Mouse (Mus musculus) midbrain, postnatal 0 days (tissue): ENCODE measurements around the gene Ttc7b. TPM values are rescaled to one million over a fixed set of nuclear protein-coding genes. Genes with fewer than 3 reads are reported as not detected.

Experiments
- ATAC-seq: fragments of 200-750 bp; cut with Nextera tagmentation; 2 replicates; pipeline ENCODE4 v1.8.0; 2017; ENCODE audit warnings: moderate number of reproducible peaks, mild to moderate bottlenecking, moderate TSS enrichment, moderate library complexity; ENCODE audit not compliant: low FRiP score
- DNase-seq: peaks from one replicate; pipeline ENCODE4 v3.0.0-alpha.2; 2015; ENCODE audit warnings: low spot score
- H3K27ac ChIP-seq: fragments of 300-500 bp; sonication (generic); 2 replicates; pipeline ENCODE4 v1.5.1; 2014; ENCODE audit warnings: low read depth, mild to moderate bottlenecking, low read length, mixed read lengths
- H3K27me3 ChIP-seq: fragments of 300-500 bp; sonication (generic); 2 replicates; pipeline ENCODE4 v1.6.1; 2014; ENCODE audit warnings: low read length, control low read depth, mixed read lengths; ENCODE audit not compliant: insufficient read depth
- H3K36me3 ChIP-seq: fragments of 300-500 bp; sonication (generic); 2 replicates; pipeline ENCODE4 v1.6.1; 2014; ENCODE audit warnings: low read length, control low read depth, mixed read lengths; ENCODE audit not compliant: insufficient read depth
- H3K4me1 ChIP-seq: fragments of 300-500 bp; sonication (generic); 2 replicates; pipeline ENCODE4 v1.6.1; 2014; ENCODE audit warnings: mild to moderate bottlenecking, control low read depth, antibody characterized with exemption, low read length, mixed read lengths; ENCODE audit not compliant: insufficient read depth
- H3K4me2 ChIP-seq: fragments of 300-500 bp; sonication (generic); 2 replicates; pipeline ENCODE4 v1.6.1; 2014; ENCODE audit warnings: low read depth, mild to moderate bottlenecking, low read length, mixed read lengths; ENCODE audit not compliant: poor library complexity, severe bottlenecking
- H3K4me3 ChIP-seq: fragments of 300-500 bp; sonication (generic); 2 replicates; pipeline ENCODE4 v1.5.1; 2014; ENCODE audit warnings: low read depth, mild to moderate bottlenecking, low read length, moderate library complexity
- H3K9ac ChIP-seq: fragments of 300-500 bp; sonication (generic); replicated peaks from 2 replicates; pipeline ENCODE4 v1.6.1; 2014; ENCODE audit warnings: mild to moderate bottlenecking, low read length, moderate library complexity, mixed read lengths; ENCODE audit not compliant: poor library complexity, severe bottlenecking
- H3K9me3 ChIP-seq: fragments of 300-500 bp; sonication (generic); 2 replicates; pipeline ENCODE4 v1.6.1; 2016; ENCODE audit warnings: low read length, control low read depth
- CTCF ChIP-seq: IDR thresholded peaks from 2 replicates; pipeline ENCODE4 v1.5.1; 2016; ENCODE audit warnings: antibody characterized with exemption, mild to moderate bottlenecking
- WGBS: fragments of 180-500 bp; shearing (Covaris S2); extraction: QIAGEN DNeasy Blood & Tissue Kit; methylation state at CpG from one replicate; pipeline ENCODE4 v1.1.7; 2014; 5-methylcytosine and 5-hydroxymethylcytosine counted together
- polyA plus RNA-seq: library from polyadenylated mRNA; unstranded; fragments of >200 nt; fragmentation: Nextera tagmentation; extraction: Ambion mirVana; gene quantifications from 2 replicates; pipeline ENCODE4 v1.2.1, GENCODE M21; 2015
- total RNA-seq: library from RNA; depleted of rRNA; stranded (reverse); fragments of >200 nt; gene quantifications from 2 replicates; pipeline ENCODE4 v1.2.3, GENCODE M21; 2014

Ttc7b gene
- total and polyA plus RNA-seq, 2 experiments from 2014 or later: 8.7 to 38.9 TPM

DNA sequence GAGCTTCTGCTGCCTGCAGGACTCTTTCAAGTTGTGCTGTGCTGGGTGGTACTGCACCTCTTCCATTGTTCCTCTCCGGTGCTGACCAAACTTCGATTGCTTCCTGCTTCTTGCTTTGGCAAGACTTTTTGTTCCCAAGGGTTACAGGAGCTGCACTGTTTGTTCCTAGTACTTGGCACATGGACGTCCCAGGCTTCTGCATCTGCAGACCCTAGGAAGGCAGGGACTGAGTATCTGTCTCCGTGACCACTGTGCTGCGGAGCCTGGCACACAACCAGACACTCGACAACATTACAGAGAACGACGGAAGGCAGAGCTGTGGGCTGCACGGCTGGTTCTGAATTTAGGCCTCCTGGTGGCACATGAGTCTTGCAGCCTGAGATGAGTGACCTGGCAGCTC lies 192.1 kb downstream of the Ttc7b start:
- Histone ChIP-seq H3K27ac (no peak overlapping the region), H3K4me2 (no peak overlapping the region), H3K4me3 (no peak overlapping the region), H3K36me3 (peaks cover 47% of the 10 kb centered on the region), H3K4me1 (no peaks in the 10 kb centered on the region), H3K9me3 (no peaks in the 10 kb centered on the region), H3K9ac (no peak overlapping the region), H3K27me3 (no peaks in the 10 kb centered on the region)
- ATAC-seq (no peak), DNase-seq (no peak)
- TF ChIP-seq CTCF: no peak
- WGBS: 81% methylated on average over 9 of the region's 9 CpGs

DNA sequence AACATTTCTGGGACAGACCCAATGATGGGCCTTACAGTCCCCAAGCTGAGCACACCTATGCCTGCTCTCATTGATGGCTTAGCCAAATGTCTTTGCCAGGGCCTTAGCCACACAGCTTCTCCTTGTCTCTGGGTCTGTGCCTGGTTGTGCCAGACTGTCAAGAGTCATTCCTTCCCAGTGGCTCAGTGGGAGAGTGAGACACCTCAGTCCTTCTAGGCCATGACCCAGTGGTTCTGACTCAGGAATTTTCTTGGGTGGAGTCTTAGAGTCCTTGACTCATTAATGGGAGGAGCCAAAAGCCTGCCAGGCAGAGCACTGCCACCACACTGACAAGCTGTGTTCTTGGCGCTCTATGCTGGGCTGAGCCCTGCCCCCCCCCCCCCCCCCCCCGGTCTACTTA lies 193.9 kb downstream of the Ttc7b start:
- Histone ChIP-seq H3K27ac (no peak overlapping the region), H3K9me3 (no peaks in the 10 kb centered on the region), H3K4me3 (no peak overlapping the region), H3K4me1 (no peaks in the 10 kb centered on the region), H3K9ac (no peak overlapping the region), H3K36me3 (peaks cover 45% of the 10 kb centered on the region), H3K27me3 (no peaks in the 10 kb centered on the region), H3K4me2 (no peak overlapping the region)
- DNase-seq: no peak
- ATAC-seq: no peak
- 75% methylated on average over 2 of the region's 2 CpGs for WGBS
- no peak for TF ChIP-seq CTCF

DNA sequence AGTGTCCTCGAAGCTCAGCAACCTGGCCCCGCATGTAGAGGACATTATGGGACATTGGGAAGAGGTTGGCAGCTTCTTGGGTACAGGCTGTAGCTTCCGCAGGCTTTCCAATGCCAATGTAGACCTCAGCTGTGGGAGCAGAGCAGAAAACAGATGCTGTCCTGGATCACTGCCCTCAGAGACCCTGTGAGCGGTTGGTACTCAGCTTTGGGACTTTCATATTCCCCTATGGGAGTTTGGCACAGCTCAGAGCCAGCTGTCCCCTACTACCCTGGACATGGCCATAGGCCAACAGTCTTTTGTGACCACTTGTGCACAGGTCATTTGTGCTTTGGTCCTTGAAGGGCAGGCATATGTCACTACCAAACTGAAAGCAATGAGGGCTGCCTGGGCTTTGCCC lies 195.0 kb downstream of the Ttc7b start:
- Histone ChIP-seq H3K4me1 (no peaks in the 10 kb centered on the region), H3K27me3 (no peaks in the 10 kb centered on the region), H3K4me3 (no peak overlapping the region), H3K36me3 (peaks cover 41% of the 10 kb centered on the region), H3K9ac (no peak overlapping the region), H3K4me2 (no peak overlapping the region), H3K9me3 (no peaks in the 10 kb centered on the region), H3K27ac (no peak overlapping the region)
- TF ChIP-seq CTCF: no peak
- peak; percentile 74 for DNase-seq
- 82% methylated on average over 4 of the region's 4 CpGs for WGBS
- peak; percentile 44; the same call in 1 of the 2 replicates for ATAC-seq

DNA sequence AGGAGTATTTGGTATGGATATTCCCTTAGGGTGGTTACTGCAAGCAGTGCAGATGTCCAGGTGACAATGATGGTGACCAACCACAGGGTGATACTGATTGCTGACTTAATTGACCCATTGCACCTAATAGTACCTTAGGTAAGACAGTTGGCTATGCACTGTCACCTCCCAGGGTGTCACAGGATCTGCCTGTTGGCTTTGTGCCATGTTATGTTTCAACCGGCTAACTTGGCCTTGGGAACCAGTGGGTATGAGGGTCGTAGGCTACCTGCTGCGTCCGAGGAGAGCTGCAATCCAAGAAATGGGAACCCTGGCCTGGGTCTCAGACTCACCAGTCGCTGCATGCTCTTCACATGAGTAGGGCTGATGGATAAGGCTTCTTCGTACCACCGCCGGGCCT lies 195.4 kb downstream of the Ttc7b start:
- TF ChIP-seq CTCF: no peak
- Histone ChIP-seq H3K9me3 (no peaks in the 10 kb centered on the region), H3K4me1 (no peaks in the 10 kb centered on the region), H3K4me2 (no peak overlapping the region), H3K9ac (no peak overlapping the region), H3K27me3 (no peaks in the 10 kb centered on the region), H3K4me3 (no peak overlapping the region), H3K36me3 (peaks cover 39% of the 10 kb centered on the region), H3K27ac (no peak overlapping the region)
- DNase-seq (no peak), ATAC-seq (0 out of 2 replicates have a peak, but pooled peaks have one; percentile 20)
- WGBS: 87% methylated on average over 8 of the region's 8 CpGs

DNA sequence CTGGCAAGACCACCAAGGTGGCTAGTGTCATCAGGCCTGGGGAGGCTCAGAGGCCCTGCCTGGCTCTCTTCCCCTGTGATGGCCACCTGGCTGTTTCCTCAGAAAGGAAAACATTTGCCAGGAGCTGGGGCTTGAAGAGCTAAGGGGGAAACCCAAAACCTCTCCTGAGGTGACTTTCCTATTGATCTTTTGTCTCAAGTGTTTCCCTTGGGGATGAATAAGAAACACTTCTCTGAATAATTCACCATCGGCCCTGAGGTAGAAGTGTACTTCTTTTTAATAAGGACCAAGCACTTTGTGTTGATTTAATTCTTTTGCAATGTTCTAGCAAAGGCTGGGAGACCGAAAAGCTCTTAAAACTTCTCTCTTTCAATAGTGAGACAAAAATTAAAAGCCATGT lies 197.0 kb downstream of the Ttc7b start:
- DNase-seq: no peak
- TF ChIP-seq CTCF: no peak
- H3K27me3 ChIP-seq: no peaks in the 10 kb centered on the region
- 63% methylated on average over 2 of the region's 2 CpGs for WGBS
- H3K9ac ChIP-seq: no peak overlapping the region
- H3K36me3 ChIP-seq: peaks cover 46% of the 10 kb centered on the region
- H3K4me1 ChIP-seq: no peaks in the 10 kb centered on the region
- H3K27ac ChIP-seq: no peak overlapping the region
- ATAC-seq: no peak
- H3K4me3 ChIP-seq: no peak overlapping the region
- H3K4me2 ChIP-seq: no peak overlapping the region
- no peaks in the 10 kb centered on the region for H3K9me3 ChIP-seq

DNA sequence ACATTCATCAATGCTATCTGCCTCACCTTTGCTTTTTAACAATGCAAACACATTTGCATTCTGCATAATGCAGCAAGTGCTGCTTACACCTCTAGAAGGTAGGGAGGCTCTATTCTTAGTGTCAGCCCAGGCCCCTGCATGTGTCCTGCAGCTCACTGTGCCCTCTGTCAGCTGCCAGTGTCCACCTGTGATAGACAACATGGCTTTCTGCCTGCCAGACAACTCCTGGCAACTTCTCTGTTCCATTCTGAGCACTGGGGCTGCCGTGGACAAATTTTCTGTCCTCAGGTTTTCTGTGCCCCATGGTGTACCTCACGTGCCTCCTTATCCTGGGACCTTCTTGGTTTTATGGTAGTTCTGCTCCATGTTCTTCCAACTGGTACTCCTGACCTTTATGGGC lies 198.4 kb downstream of the Ttc7b start:
- no peak overlapping the region for H3K9ac ChIP-seq
- no peak overlapping the region for H3K4me2 ChIP-seq
- no peaks in the 10 kb centered on the region for H3K27me3 ChIP-seq
- peak overlapping the region; percentile 43 for H3K27ac ChIP-seq
- H3K4me1 ChIP-seq: no peaks in the 10 kb centered on the region
- no peak for DNase-seq
- peaks cover 34% of the 10 kb centered on the region for H3K36me3 ChIP-seq
- no peaks in the 10 kb centered on the region for H3K9me3 ChIP-seq
- no peak for TF ChIP-seq CTCF
- ATAC-seq: no peak
- WGBS: 89% methylated on average over 2 of the region's 2 CpGs
- no peak overlapping the region for H3K4me3 ChIP-seq

DNA sequence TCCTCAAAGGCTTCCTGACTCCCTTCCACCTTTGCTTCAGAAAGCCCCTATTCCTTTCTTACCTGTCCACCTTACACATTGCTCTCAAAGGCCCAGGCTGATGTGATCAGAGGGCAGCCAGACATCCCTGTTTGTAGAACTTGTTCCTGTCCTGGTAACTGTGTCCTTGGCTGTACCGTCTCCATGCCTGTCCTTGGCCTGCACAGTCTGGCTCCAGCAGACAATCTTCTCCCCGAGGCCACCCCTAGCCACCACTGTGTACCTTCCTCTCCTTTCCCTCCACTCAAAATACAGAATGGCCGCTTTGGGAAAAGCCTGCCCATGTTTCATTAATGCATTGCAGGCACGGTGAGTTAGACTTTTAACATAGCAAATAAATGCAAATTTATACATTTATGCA lies 199.1 kb downstream of the Ttc7b start:
- no peak for TF ChIP-seq CTCF
- H3K4me3 ChIP-seq: no peak overlapping the region
- no peak overlapping the region for H3K9ac ChIP-seq
- no peak overlapping the region for H3K4me2 ChIP-seq
- WGBS: 43% methylated on average over 4 of the region's 4 CpGs
- ATAC-seq (no peak), DNase-seq (no peak)
- no peaks in the 10 kb centered on the region for H3K9me3 ChIP-seq
- no peaks in the 10 kb centered on the region for H3K4me1 ChIP-seq
- peaks cover 34% of the 10 kb centered on the region for H3K36me3 ChIP-seq
- no peak overlapping the region for H3K27ac ChIP-seq
- H3K27me3 ChIP-seq: no peaks in the 10 kb centered on the region
